Mouse (Mus musculus): ENCODE results near the gene Tecta. TPM values are rescaled to one million over a fixed set of nuclear protein-coding genes. Genes with fewer than 3 reads are reported as not detected.

Gene Tecta
- polyA plus RNA-seq, 1 experiment = 0.06 TPM

DNA sequence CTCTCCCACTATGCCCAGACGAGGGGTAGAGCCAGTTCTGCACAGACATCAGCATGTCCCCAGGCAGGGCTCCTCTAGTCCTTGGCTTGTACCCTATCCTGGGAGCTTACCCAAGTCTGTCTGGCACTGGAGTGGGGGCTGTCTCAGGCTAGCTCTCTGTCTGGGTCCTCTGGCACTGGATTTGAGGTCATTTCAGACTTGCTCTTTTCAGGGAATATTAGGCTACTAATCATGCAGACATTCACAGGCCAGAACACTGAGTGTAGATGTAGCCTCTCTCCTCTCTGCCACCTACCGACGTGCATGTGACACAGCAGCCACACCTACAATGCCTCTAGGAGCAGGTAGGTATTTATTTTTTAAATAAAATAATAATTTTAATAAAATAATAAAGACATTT lies 82.4 kb downstream of the Tecta start:
- no peaks in the 10 kb centered on the region for H3K36me3 ChIP-seq (ENCODE audit: control insufficient read depth, insufficient read depth)
- H3ac ChIP-seq (ENCODE audit: control insufficient read depth, insufficient read length) = no peak overlapping the region
- no peak for TF ChIP-seq POLR2AphosphoS2 (IDR thresholded peaks at IDR 0.05; ENCODE audit: insufficient read length, low read depth)
- no peak for TF ChIP-seq USF1 (IDR thresholded peaks at IDR 0.05; ENCODE audit: low read depth)
- no peak for TF ChIP-seq MYOD1 (IDR thresholded peaks at IDR 0.05; ENCODE audit: control insufficient read depth in 1 of 3, insufficient read length in 2 of 3, low read depth in 2 of 3)
- TF ChIP-seq MYOG (IDR thresholded peaks at IDR 0.05; ENCODE audit: control insufficient read depth in 1 of 3, insufficient read depth in 1 of 3, insufficient read length in 2 of 3, low read depth in 2 of 3) = no peak
- no peak for TF ChIP-seq TCF12 (IDR thresholded peaks at IDR 0.05; ENCODE audit: insufficient read depth, poor library complexity, severe bottlenecking)
- no peak for TF ChIP-seq POLR2A (IDR thresholded peaks at IDR 0.05; ENCODE audit: insufficient read length, low read depth)
- TF ChIP-seq TCF3 (IDR thresholded peaks at IDR 0.05; ENCODE audit: insufficient read length, low read depth) = no peak
- TF ChIP-seq CEBPB (IDR thresholded peaks at IDR 0.05; ENCODE audit: insufficient read depth, poor library complexity, severe bottlenecking) = no peak
- TF ChIP-seq REST (IDR thresholded peaks at IDR 0.05; ENCODE audit: insufficient read depth, insufficient read length) = no peak
- no peak for TF ChIP-seq E2F4 (IDR thresholded peaks at IDR 0.05; ENCODE audit: insufficient read depth)
- TF ChIP-seq MAX (IDR thresholded peaks at IDR 0.05; ENCODE audit: low read depth) = no peak
- no peak for TF ChIP-seq SRF (IDR thresholded peaks at IDR 0.05; ENCODE audit: control insufficient read depth, insufficient read length, low read depth)
- H3K79me2 ChIP-seq (ENCODE audit: control insufficient read depth, insufficient read depth) = no peaks in the 10 kb centered on the region
- no peak overlapping the region for H3K4me2 ChIP-seq (ENCODE audit: low read depth)
- H3K27me3 ChIP-seq (ENCODE audit: control insufficient read depth, insufficient read depth, insufficient read length) = peaks cover 16% of the 10 kb centered on the region
- H3K4me3 ChIP-seq = no peak overlapping the region

DNA sequence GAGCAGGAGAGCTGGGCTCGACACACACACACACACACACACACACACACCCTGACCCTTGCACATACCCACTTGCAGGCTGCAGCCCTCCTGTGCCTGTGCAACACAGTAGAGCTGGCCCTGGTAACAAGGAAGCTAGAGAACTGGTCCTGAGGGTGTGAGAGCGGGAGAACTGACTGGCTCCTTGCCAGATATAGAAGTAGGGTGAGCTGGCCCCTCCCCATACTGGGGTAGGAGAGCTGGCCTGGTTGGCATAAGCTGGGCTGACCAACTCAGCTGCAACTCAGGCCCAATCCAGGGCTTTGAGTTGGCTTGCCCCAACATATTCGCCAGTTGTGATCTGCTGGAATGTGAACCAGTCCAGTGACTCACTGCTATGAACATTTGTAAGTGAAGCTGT lies 83.9 kb downstream of the Tecta start:
- no peak overlapping the region for H3K4me2 ChIP-seq (ENCODE audit: low read depth)
- H3K79me2 ChIP-seq (ENCODE audit: control insufficient read depth, insufficient read depth) = no peaks in the 10 kb centered on the region
- H3K4me3 ChIP-seq = no peak overlapping the region
- no peaks in the 10 kb centered on the region for H3K36me3 ChIP-seq (ENCODE audit: control insufficient read depth, insufficient read depth)
- no peak overlapping the region for H3ac ChIP-seq (ENCODE audit: control insufficient read depth, insufficient read length)
- no peak for TF ChIP-seq SRF (IDR thresholded peaks at IDR 0.05; ENCODE audit: control insufficient read depth, insufficient read length, low read depth)
- TF ChIP-seq POLR2AphosphoS2 (IDR thresholded peaks at IDR 0.05; ENCODE audit: insufficient read length, low read depth) = no peak
- TF ChIP-seq TCF12 (IDR thresholded peaks at IDR 0.05; ENCODE audit: insufficient read depth, poor library complexity, severe bottlenecking) = no peak
- TF ChIP-seq TCF3 (IDR thresholded peaks at IDR 0.05; ENCODE audit: insufficient read length, low read depth) = no peak
- no peak for TF ChIP-seq CEBPB (IDR thresholded peaks at IDR 0.05; ENCODE audit: insufficient read depth, poor library complexity, severe bottlenecking)
- no peak for TF ChIP-seq REST (IDR thresholded peaks at IDR 0.05; ENCODE audit: insufficient read depth, insufficient read length)
- TF ChIP-seq MYOG (IDR thresholded peaks at IDR 0.05; ENCODE audit: control insufficient read depth in 1 of 3, insufficient read depth in 1 of 3, insufficient read length in 2 of 3, low read depth in 2 of 3) = no peak
- no peak for TF ChIP-seq E2F4 (IDR thresholded peaks at IDR 0.05; ENCODE audit: insufficient read depth)
- TF ChIP-seq MYOD1 (IDR thresholded peaks at IDR 0.05; ENCODE audit: control insufficient read depth in 1 of 3, insufficient read length in 2 of 3, low read depth in 2 of 3) = no peak
- no peak for TF ChIP-seq USF1 (IDR thresholded peaks at IDR 0.05; ENCODE audit: low read depth)
- TF ChIP-seq POLR2A (IDR thresholded peaks at IDR 0.05; ENCODE audit: insufficient read length, low read depth) = no peak
- TF ChIP-seq MAX (IDR thresholded peaks at IDR 0.05; ENCODE audit: low read depth) = no peak
- H3K27me3 ChIP-seq (ENCODE audit: control insufficient read depth, insufficient read depth, insufficient read length) = peaks cover 16% of the 10 kb centered on the region

DNA sequence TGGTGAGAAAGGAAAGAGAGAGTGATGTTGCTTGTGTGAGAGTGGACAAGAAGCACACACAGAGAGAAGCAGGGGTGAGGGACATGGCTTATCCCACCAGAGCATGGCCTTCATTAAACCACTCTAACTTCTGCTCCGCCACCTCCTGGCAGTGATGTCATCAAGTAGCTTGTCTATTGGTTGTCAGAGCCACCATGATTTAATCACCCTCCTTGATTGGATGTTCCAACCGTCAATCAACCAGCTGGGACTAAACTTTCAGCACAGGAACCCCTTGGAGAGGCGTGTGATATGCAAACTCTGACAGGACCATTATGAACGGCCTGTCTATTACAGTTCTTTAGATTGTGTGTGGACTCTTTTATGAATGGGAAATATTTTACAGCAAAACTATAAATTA lies 84.8 kb downstream of the Tecta start:
- Histone ChIP-seq H3ac (ENCODE audit: control insufficient read depth, insufficient read length) (no peak overlapping the region), H3K79me2 (ENCODE audit: control insufficient read depth, insufficient read depth) (no peaks in the 10 kb centered on the region), H3K27me3 (ENCODE audit: control insufficient read depth, insufficient read depth, insufficient read length) (peaks cover 16% of the 10 kb centered on the region), H3K4me2 (ENCODE audit: low read depth) (no peak overlapping the region), H3K36me3 (ENCODE audit: control insufficient read depth, insufficient read depth) (no peaks in the 10 kb centered on the region), H3K4me3 (no peak overlapping the region)
- TF ChIP-seq SRF (IDR thresholded peaks at IDR 0.05; ENCODE audit: control insufficient read depth, insufficient read length, low read depth) = no peak

- Histone ChIP-seq H3ac (ENCODE audit: control insufficient read depth, insufficient read length) (no peak overlapping the region), H3K27me3 (ENCODE audit: control insufficient read depth, insufficient read depth, insufficient read length) (peaks cover 16% of the 10 kb centered on the region), H3K36me3 (ENCODE audit: control insufficient read depth, insufficient read depth) (no peaks in the 10 kb centered on the region), H3K4me3 (no peak overlapping the region), H3K79me2 (ENCODE audit: control insufficient read depth, insufficient read depth) (no peaks in the 10 kb centered on the region), H3K4me2 (ENCODE audit: low read depth) (no peak overlapping the region)
- TF ChIP-seq MYOD1 (IDR thresholded peaks at IDR 0.05; ENCODE audit: control insufficient read depth in 1 of 3, insufficient read length in 2 of 3, low read depth in 2 of 3) = no peak
- no peak for TF ChIP-seq MYOG (IDR thresholded peaks at IDR 0.05; ENCODE audit: control insufficient read depth in 1 of 3, insufficient read depth in 1 of 3, insufficient read length in 2 of 3, low read depth in 2 of 3)
- no peak for TF ChIP-seq REST (IDR thresholded peaks at IDR 0.05; ENCODE audit: insufficient read depth, insufficient read length)
- TF ChIP-seq MAX (IDR thresholded peaks at IDR 0.05; ENCODE audit: low read depth) = no peak
- TF ChIP-seq E2F4 (IDR thresholded peaks at IDR 0.05; ENCODE audit: insufficient read depth) = no peak
- TF ChIP-seq SRF (IDR thresholded peaks at IDR 0.05; ENCODE audit: control insufficient read depth, insufficient read length, low read depth) = no peak
- TF ChIP-seq POLR2AphosphoS2 (IDR thresholded peaks at IDR 0.05; ENCODE audit: insufficient read length, low read depth) = no peak
- TF ChIP-seq USF1 (IDR thresholded peaks at IDR 0.05; ENCODE audit: low read depth) = no peak
- TF ChIP-seq TCF12 (IDR thresholded peaks at IDR 0.05; ENCODE audit: insufficient read depth, poor library complexity, severe bottlenecking) = no peak
- no peak for TF ChIP-seq TCF3 (IDR thresholded peaks at IDR 0.05; ENCODE audit: insufficient read length, low read depth)
- no peak for TF ChIP-seq POLR2A (IDR thresholded peaks at IDR 0.05; ENCODE audit: insufficient read length, low read depth)
- no peak for TF ChIP-seq CEBPB (IDR thresholded peaks at IDR 0.05; ENCODE audit: insufficient read depth, poor library complexity, severe bottlenecking)
Measured at GRCm38 (mm10) chr9:42314388-42314787, 85.3 kb downstream of the Tecta start.

DNA sequence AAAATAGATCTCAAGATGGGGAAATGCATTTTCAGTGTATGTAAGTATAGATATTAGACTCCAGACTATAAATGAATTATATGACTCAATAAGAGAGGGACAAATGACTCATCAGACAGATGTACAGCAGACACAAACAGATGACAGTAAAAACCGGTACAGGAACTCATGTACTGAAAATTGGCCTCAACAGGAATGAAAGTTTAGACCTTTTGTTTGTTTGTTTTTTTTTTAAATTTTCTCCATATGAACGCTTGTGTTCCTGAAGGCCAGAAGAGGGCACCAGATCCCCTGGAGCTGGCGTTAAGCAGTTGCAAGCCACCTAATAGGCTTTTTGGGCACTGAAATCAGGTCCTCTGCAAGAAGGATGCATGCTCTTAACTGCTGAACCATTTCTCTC lies 85.9 kb downstream of the Tecta start:
- Histone ChIP-seq H3K79me2 (ENCODE audit: control insufficient read depth, insufficient read depth) (no peaks in the 10 kb centered on the region), H3K4me2 (ENCODE audit: low read depth) (no peak overlapping the region), H3K4me3 (no peak overlapping the region), H3ac (ENCODE audit: control insufficient read depth, insufficient read length) (no peak overlapping the region), H3K27me3 (ENCODE audit: control insufficient read depth, insufficient read depth, insufficient read length) (peaks cover 16% of the 10 kb centered on the region), H3K36me3 (ENCODE audit: control insufficient read depth, insufficient read depth) (no peaks in the 10 kb centered on the region)
- TF ChIP-seq CEBPB (IDR thresholded peaks at IDR 0.05; ENCODE audit: insufficient read depth, poor library complexity, severe bottlenecking) (no peak), REST (IDR thresholded peaks at IDR 0.05; ENCODE audit: insufficient read depth, insufficient read length) (no peak), TCF12 (IDR thresholded peaks at IDR 0.05; ENCODE audit: insufficient read depth, poor library complexity, severe bottlenecking) (no peak), MAX (IDR thresholded peaks at IDR 0.05; ENCODE audit: low read depth) (no peak), POLR2AphosphoS2 (IDR thresholded peaks at IDR 0.05; ENCODE audit: insufficient read length, low read depth) (no peak), MYOD1 (IDR thresholded peaks at IDR 0.05; ENCODE audit: control insufficient read depth in 1 of 3, insufficient read length in 2 of 3, low read depth in 2 of 3) (no peak), MYOG (IDR thresholded peaks at IDR 0.05; ENCODE audit: control insufficient read depth in 1 of 3, insufficient read depth in 1 of 3, insufficient read length in 2 of 3, low read depth in 2 of 3) (no peak), E2F4 (IDR thresholded peaks at IDR 0.05; ENCODE audit: insufficient read depth) (no peak), POLR2A (IDR thresholded peaks at IDR 0.05; ENCODE audit: insufficient read length, low read depth) (no peak), TCF3 (IDR thresholded peaks at IDR 0.05; ENCODE audit: insufficient read length, low read depth) (no peak), SRF (IDR thresholded peaks at IDR 0.05; ENCODE audit: control insufficient read depth, insufficient read length, low read depth) (no peak), USF1 (IDR thresholded peaks at IDR 0.05; ENCODE audit: low read depth) (no peak)

All from myocyte (in vitro differentiated cells).